Mouse (Mus musculus): ENCODE measurements at regions not wholly inside any gene's neighbourhood (a gene's known extent, or its start where the extent isn't known, plus 50 kb on each side); places are given as distances from the start of the nearest gene placed in this dataset.

GRCm38 (mm10) chr4:62755237-62755900 lies 195.7 kb downstream of the Rgs3 start:
- 27% methylated on average over 5 of the region's 5 CpGs for WGBS
- peaks cover 32% of the 10 kb centered on the region for H3K4me1 ChIP-seq (ENCODE audit: control insufficient read depth, insufficient read depth, low read length)
- ATAC-seq (replicated peaks; ENCODE audit: extremely low read depth, insufficient read depth, low FRiP score) = peak; percentile 88

GRCm38 (mm10) chr4:62756721-62757206 lies 197.1 kb downstream of the Rgs3 start:
- H3K9ac ChIP-seq (ENCODE audit: low read length) = peak overlapping the region; percentile 50; the same call in 1 of the 2 replicates
- no peak overlapping the region for H3K4me3 ChIP-seq (ENCODE audit: low read length)
- H3K27ac ChIP-seq (ENCODE audit: low read length) = peak overlapping the region; percentile 58
- no peak overlapping the region for H3K4me2 ChIP-seq (ENCODE audit: low read depth, low read length)
- H3K4me1 ChIP-seq (ENCODE audit: control insufficient read depth, insufficient read depth, low read length) = peaks cover 45% of the 10 kb centered on the region
- WGBS = 11% methylated on average over 10 of the region's 10 CpGs
- H3K36me3 ChIP-seq (ENCODE audit: control insufficient read depth, insufficient read depth) = no peaks in the 10 kb centered on the region
- no peak for ATAC-seq (replicated peaks; ENCODE audit: extremely low read depth, insufficient read depth, low FRiP score)
- no peaks in the 10 kb centered on the region for H3K9me3 ChIP-seq (replicated peaks; ENCODE audit: control insufficient read depth, low read length)
- 0 out of 2 replicates have a peak, but pooled peaks cover 4% of the 10 kb centered on the region for H3K27me3 ChIP-seq (ENCODE audit: control insufficient read depth, insufficient read depth, low read length)

More at GRCm38 (mm10) chr4:62755237-62755900, 195.7 kb downstream of the Rgs3 start:
- H3K9ac ChIP-seq (ENCODE audit: low read length) = 0 out of 2 replicates have a peak overlapping the region, but pooled peaks have one; percentile 21
- H3K9me3 ChIP-seq (replicated peaks; ENCODE audit: control insufficient read depth, low read length) = no peaks in the 10 kb centered on the region
- H3K4me3 ChIP-seq (ENCODE audit: low read length) = no peak overlapping the region
- no peaks in the 10 kb centered on the region for H3K36me3 ChIP-seq (ENCODE audit: control insufficient read depth, insufficient read depth)
- 0 out of 2 replicates have a peak, but pooled peaks cover 4% of the 10 kb centered on the region for H3K27me3 ChIP-seq (ENCODE audit: control insufficient read depth, insufficient read depth, low read length)
- H3K4me2 ChIP-seq (ENCODE audit: low read depth, low read length) = no peak overlapping the region
- peak overlapping the region; percentile 58 for H3K27ac ChIP-seq (ENCODE audit: low read length)

GRCm38 (mm10) chr4:62760748-62761604 lies 201.3 kb downstream of the Rgs3 start:
- Histone ChIP-seq H3K36me3 (ENCODE audit: control insufficient read depth, insufficient read depth) (no peaks in the 10 kb centered on the region), H3K9me3 (replicated peaks; ENCODE audit: control insufficient read depth, low read length) (no peaks in the 10 kb centered on the region), H3K4me3 (ENCODE audit: low read length) (no peak overlapping the region), H3K27ac (ENCODE audit: low read length) (0 out of 2 replicates have a peak overlapping the region, but pooled peaks have one; percentile 2), H3K27me3 (ENCODE audit: control insufficient read depth, insufficient read depth, low read length) (0 out of 2 replicates have a peak, but pooled peaks cover 6% of the 10 kb centered on the region), H3K9ac (ENCODE audit: low read length) (no peak overlapping the region), H3K4me1 (ENCODE audit: control insufficient read depth, insufficient read depth, low read length) (peaks cover 30% of the 10 kb centered on the region), H3K4me2 (ENCODE audit: low read depth, low read length) (no peak overlapping the region; the same call in 1 of the 2 replicates)
- 42% methylated on average over 11 of the region's 11 CpGs for WGBS
- no peak for ATAC-seq (replicated peaks; ENCODE audit: extremely low read depth, insufficient read depth, low FRiP score)

- Histone ChIP-seq H3K27ac (ENCODE audit: low read length) (no peak overlapping the region), H3K9ac (ENCODE audit: low read length) (no peak overlapping the region), H3K9me3 (replicated peaks; ENCODE audit: control insufficient read depth, low read length) (no peaks in the 10 kb centered on the region), H3K27me3 (ENCODE audit: control insufficient read depth, insufficient read depth, low read length) (0 out of 2 replicates have a peak, but pooled peaks cover 6% of the 10 kb centered on the region), H3K4me1 (ENCODE audit: control insufficient read depth, insufficient read depth, low read length) (peaks cover 23% of the 10 kb centered on the region), H3K36me3 (ENCODE audit: control insufficient read depth, insufficient read depth) (no peaks in the 10 kb centered on the region), H3K4me3 (ENCODE audit: low read length) (no peak overlapping the region), H3K4me2 (ENCODE audit: low read depth, low read length) (no peak overlapping the region)
- peak; percentile 18; the same call in 1 of the 2 replicates for ATAC-seq (replicated peaks; ENCODE audit: extremely low read depth, insufficient read depth, low FRiP score)
- 0% methylated on average over 1 of the region's 1 CpGs for WGBS
These were observed 202.0 kb downstream of the Rgs3 start for GRCm38 (mm10) chr4:62761672-62762071.

GRCm38 (mm10) chr4:62763990-62764389 lies 201.4 kb upstream of the Zfp618 start:
- peak; percentile 83 for ATAC-seq (replicated peaks; ENCODE audit: extremely low read depth, insufficient read depth, low FRiP score)
- WGBS = 8% methylated on average over 5 of the region's 5 CpGs
- Histone ChIP-seq H3K9ac (ENCODE audit: low read length) (no peak overlapping the region), H3K27ac (ENCODE audit: low read length) (no peak overlapping the region), H3K27me3 (ENCODE audit: control insufficient read depth, insufficient read depth, low read length) (0 out of 2 replicates have a peak, but pooled peaks cover 6% of the 10 kb centered on the region), H3K4me3 (ENCODE audit: low read length) (no peak overlapping the region), H3K4me2 (ENCODE audit: low read depth, low read length) (no peak overlapping the region), H3K9me3 (replicated peaks; ENCODE audit: control insufficient read depth, low read length) (no peaks in the 10 kb centered on the region), H3K4me1 (ENCODE audit: control insufficient read depth, insufficient read depth, low read length) (peaks cover 13% of the 10 kb centered on the region), H3K36me3 (ENCODE audit: control insufficient read depth, insufficient read depth) (no peaks in the 10 kb centered on the region)

GRCm38 (mm10) chr4:62769469-62770234 lies 195.7 kb upstream of the Zfp618 start:
- H3K9me3 ChIP-seq (replicated peaks; ENCODE audit: control insufficient read depth, low read length) = no peaks in the 10 kb centered on the region
- H3K4me1 ChIP-seq (ENCODE audit: control insufficient read depth, insufficient read depth, low read length) = peaks cover 4% of the 10 kb centered on the region; the same call in 1 of the 2 replicates
- H3K27me3 ChIP-seq (ENCODE audit: control insufficient read depth, insufficient read depth, low read length) = peaks cover 7% of the 10 kb centered on the region; the same call in 1 of the 2 replicates
- no peaks in the 10 kb centered on the region for H3K36me3 ChIP-seq (ENCODE audit: control insufficient read depth, insufficient read depth)
- 65% methylated on average over 10 of the region's 10 CpGs for WGBS
- no peak overlapping the region for H3K4me2 ChIP-seq (ENCODE audit: low read depth, low read length)
- no peak for ATAC-seq (replicated peaks; ENCODE audit: extremely low read depth, insufficient read depth, low FRiP score)
- H3K9ac ChIP-seq (ENCODE audit: low read length) = no peak overlapping the region
- H3K27ac ChIP-seq (ENCODE audit: low read length) = no peak overlapping the region
- no peak overlapping the region for H3K4me3 ChIP-seq (ENCODE audit: low read length)

GRCm38 (mm10) chr4:62775005-62775609 lies 190.3 kb upstream of the Zfp618 start:
- no peak overlapping the region for H3K9ac ChIP-seq (ENCODE audit: low read length)
- peaks cover 5% of the 10 kb centered on the region; the same call in 1 of the 2 replicates for H3K27me3 ChIP-seq (ENCODE audit: control insufficient read depth, insufficient read depth, low read length)
- no peak overlapping the region for H3K27ac ChIP-seq (ENCODE audit: low read length)
- no peaks in the 10 kb centered on the region for H3K9me3 ChIP-seq (replicated peaks; ENCODE audit: control insufficient read depth, low read length)
- H3K36me3 ChIP-seq (ENCODE audit: control insufficient read depth, insufficient read depth) = no peaks in the 10 kb centered on the region
- no peak overlapping the region for H3K4me2 ChIP-seq (ENCODE audit: low read depth, low read length)
- no peak overlapping the region for H3K4me3 ChIP-seq (ENCODE audit: low read length)
- 77% methylated on average over 10 of the region's 10 CpGs for WGBS
- no peaks in the 10 kb centered on the region for H3K4me1 ChIP-seq (ENCODE audit: control insufficient read depth, insufficient read depth, low read length)
- ATAC-seq (replicated peaks; ENCODE audit: extremely low read depth, insufficient read depth, low FRiP score) = no peak

GRCm38 (mm10) chr4:62776881-62777280 lies 188.5 kb upstream of the Zfp618 start:
- H3K27me3 ChIP-seq (ENCODE audit: control insufficient read depth, insufficient read depth, low read length) = peaks cover 6% of the 10 kb centered on the region; the same call in 1 of the 2 replicates
- no peak overlapping the region for H3K9ac ChIP-seq (ENCODE audit: low read length)
- WGBS = 77% methylated on average over 9 of the region's 9 CpGs
- H3K36me3 ChIP-seq (ENCODE audit: control insufficient read depth, insufficient read depth) = no peaks in the 10 kb centered on the region
- H3K4me1 ChIP-seq (ENCODE audit: control insufficient read depth, insufficient read depth, low read length) = no peaks in the 10 kb centered on the region
- no peak overlapping the region for H3K4me3 ChIP-seq (ENCODE audit: low read length)
- H3K9me3 ChIP-seq (replicated peaks; ENCODE audit: control insufficient read depth, low read length) = no peaks in the 10 kb centered on the region
- H3K4me2 ChIP-seq (ENCODE audit: low read depth, low read length) = no peak overlapping the region
- no peak for ATAC-seq (replicated peaks; ENCODE audit: extremely low read depth, insufficient read depth, low FRiP score)
- H3K27ac ChIP-seq (ENCODE audit: low read length) = no peak overlapping the region

All from heart, embryonic 16.5 days (tissue).